In genomic region chr19:46306268-46306610, GRCm38 (mm10) we compare ENCODE assay signal across 8 mouse cellular contexts. TPM values are rescaled to one million over a fixed set of nuclear protein-coding genes. Genes with fewer than 3 reads are reported as not detected.
A peak's percentile ranks its signal among the peaks of the same experiment; 100 is the strongest.
DNase-seq lines count a peak whose midpoint lies in the region; ATAC-seq and TF ChIP-seq lines count a peak whose summit lies in the region.

No protein-coding gene starts in this region.

- no peak for TF ChIP-seq CTCF in heart, adult 2 months (IDR thresholded peaks at IDR 0.05)

- no peak for TF ChIP-seq EP300 in heart, adult 2 months (IDR thresholded peaks at IDR 0.05; ENCODE audit: insufficient read depth, low read depth, low read length)

- intact Hi-C loops in heart, adult 2 months (cut with DNase I), result loop anchor here (10.0 kb wide), 1 partner anchor 139 kb away; no protein-coding TSS in a partner anchor
- intact Hi-C loops in heart, postnatal 36 days (cut with DNase I), result loop anchor here (10.0 kb wide), 1 partner anchor 139 kb away; no protein-coding TSS in a partner anchor

- H3K4me3 ChIP-seq in heart, adult 2 months, result peak overlapping the region; percentile 95
- peak overlapping the region; percentile 57 for H3K4me3 ChIP-seq in forebrain, embryonic 12.5 days (replicated peaks)
- H3K4me3 ChIP-seq in limb, embryonic 15.5 days, result peak overlapping the region; percentile 71

- ATAC-seq in forebrain, embryonic 12.5 days (ENCODE audit: low FRiP score), result no peak
- ATAC-seq in limb, embryonic 15.5 days (ENCODE audit: insufficient number of reproducible peaks, low FRiP score, low TSS enrichment, low read depth), result no peak

- H3K27ac ChIP-seq in heart, adult 2 months, result peak overlapping the region; percentile 96; the same call in 1 of the 2 replicates
- H3K27ac ChIP-seq in forebrain, embryonic 12.5 days, result no peak overlapping the region
- no peak overlapping the region for H3K27ac ChIP-seq in limb, embryonic 15.5 days

- peak overlapping the region; percentile 63 for H3K9ac ChIP-seq in heart, adult 2 months (ENCODE audit: low read depth, low read length)
- 0 out of 2 replicates have a peak overlapping the region, but pooled peaks have one; percentile 60 for H3K9ac ChIP-seq in forebrain, embryonic 12.5 days
- H3K9ac ChIP-seq in limb, embryonic 15.5 days, result peak overlapping the region; percentile 46

- no peaks in the 10 kb centered on the region for H3K9me3 ChIP-seq in forebrain, embryonic 12.5 days
- H3K9me3 ChIP-seq in limb, embryonic 15.5 days, result no peaks in the 10 kb centered on the region

- H3K79me2 ChIP-seq in heart, adult 2 months (replicated peaks; ENCODE audit: control insufficient read depth, insufficient read depth, low read length), result no peaks in the 10 kb centered on the region

- DNase-seq in heart, adult 2 months, result no peak
- DNase-seq in heart, postnatal 36 days, result no peak
- peak; percentile 21 for DNase-seq in 3T3-L1 (ENCODE audit: low read depth, low spot score)
- no peak for DNase-seq in B cell, adult 2 months
- no peak for DNase-seq in retina, embryonic 14.5 days (ENCODE audit: low spot score)
- no peak for DNase-seq in spleen, postnatal 14 days (ENCODE audit: low spot score in 2 of 2)

- H3K4me1 ChIP-seq in heart, adult 2 months (ENCODE audit: control insufficient read depth, insufficient read depth, low read length), result no peaks in the 10 kb centered on the region; the same call in 1 of the 2 replicates
- H3K4me1 ChIP-seq in forebrain, embryonic 12.5 days, result peaks cover 33% of the 10 kb centered on the region
- H3K4me1 ChIP-seq in limb, embryonic 15.5 days, result peaks cover 40% of the 10 kb centered on the region

- H3K4me2 ChIP-seq in forebrain, embryonic 12.5 days, result peak overlapping the region; percentile 70
- H3K4me2 ChIP-seq in limb, embryonic 15.5 days, result peak overlapping the region; percentile 98

- 58% methylated on average over 5 of the region's 5 CpGs for WGBS in heart, adult 2 months
- WGBS in forebrain, embryonic 12.5 days, result 52% methylated on average over 5 of the region's 5 CpGs
- 53% methylated on average over 5 of the region's 5 CpGs for WGBS in limb, embryonic 15.5 days

- no peaks in the 10 kb centered on the region for H3K27me3 ChIP-seq in heart, adult 2 months (ENCODE audit: control insufficient read depth, insufficient read depth, low read length)
- H3K27me3 ChIP-seq in forebrain, embryonic 12.5 days, result peaks cover 62% of the 10 kb centered on the region
- H3K27me3 ChIP-seq in limb, embryonic 15.5 days, result peaks cover 27% of the 10 kb centered on the region

- no peaks in the 10 kb centered on the region for H3K36me3 ChIP-seq in heart, adult 2 months (ENCODE audit: control insufficient read depth, insufficient read depth, low read length)
- no peaks in the 10 kb centered on the region; the same call in 1 of the 2 replicates for H3K36me3 ChIP-seq in forebrain, embryonic 12.5 days (replicated peaks)
- peaks cover 29% of the 10 kb centered on the region for H3K36me3 ChIP-seq in limb, embryonic 15.5 days

- no peak for TF ChIP-seq POLR2A in heart, adult 2 months (IDR thresholded peaks at IDR 0.05; ENCODE audit: insufficient read depth, low read depth, low read length)

RNA-seq across cellular contexts. Expression of gene Nfkb2, which starts 2.1 kb away (rescaled TPM):
- 10 to 100 TPM; 18.3 to 20.4 TPM for total RNA-seq in heart, adult 2 months (2021)
- polyA plus RNA-seq in heart, adult 2 months (2012; rRNA removed), result 22.1 and 22.6 TPM in 2 replicates
- total RNA-seq in heart, postnatal 36 days (2021), result 10 to 100 TPM; 16.6 to 22.8 TPM
- polyA plus RNA-seq in forebrain, embryonic 12.5 days (2016; fragmentation: Nextera tagmentation; extraction: Ambion mirVana), result 2.5 and 2.9 TPM in 2 replicates
- 11.4 and 13.5 TPM in 2 replicates for polyA plus RNA-seq in limb, embryonic 15.5 days (2015; fragmentation: Nextera tagmentation; extraction: Ambion mirVana)

RNA-seq across cellular contexts. Expression of gene Psd, which starts 20.7 kb away (rescaled TPM):
- under 1 TPM; 0.60 to 0.80 TPM for total RNA-seq in heart, adult 2 months (2021)
- polyA plus RNA-seq in heart, adult 2 months (2012; rRNA removed), result 1.4 and 1.6 TPM in 2 replicates
- 1 to 10 TPM in 1 of 2 experiments, under 1 TPM in 1; 0.57 to 1.3 TPM for total RNA-seq in heart, postnatal 36 days (2021)
- polyA plus RNA-seq in forebrain, embryonic 12.5 days (2016; fragmentation: Nextera tagmentation; extraction: Ambion mirVana), result 23.1 and 25.4 TPM in 2 replicates
- 5.5 and 5.8 TPM in 2 replicates for polyA plus RNA-seq in limb, embryonic 15.5 days (2015; fragmentation: Nextera tagmentation; extraction: Ambion mirVana)

RNA-seq across cellular contexts. Expression of gene Fbxl15, which starts 21.7 kb away (rescaled TPM):
- 1 to 10 TPM; 5.3 TPM for total RNA-seq in heart, adult 2 months (2021)
- 5.3 and 8.0 TPM in 2 replicates for polyA plus RNA-seq in heart, adult 2 months (2012; rRNA removed)
- 1 to 10 TPM; 4.2 to 4.4 TPM for total RNA-seq in heart, postnatal 36 days (2021)
- polyA plus RNA-seq in forebrain, embryonic 12.5 days (2016; fragmentation: Nextera tagmentation; extraction: Ambion mirVana), result 23.5 and 24.5 TPM in 2 replicates
- polyA plus RNA-seq in limb, embryonic 15.5 days (2015; fragmentation: Nextera tagmentation; extraction: Ambion mirVana), result 12.8 and 13.2 TPM in 2 replicates

RNA-seq across cellular contexts. Expression of gene Cuedc2, which starts 32.3 kb away (rescaled TPM):
- total RNA-seq in heart, adult 2 months (2021), result 10 to 100 TPM; 79.8 to 91.3 TPM
- polyA plus RNA-seq in heart, adult 2 months (2012; rRNA removed), result 58.7 and 73.5 TPM in 2 replicates
- total RNA-seq in heart, postnatal 36 days (2021), result 10 to 100 TPM; 87.2 to 94.6 TPM
- polyA plus RNA-seq in forebrain, embryonic 12.5 days (2016; fragmentation: Nextera tagmentation; extraction: Ambion mirVana), result 226 TPM in 2 replicates
- polyA plus RNA-seq in limb, embryonic 15.5 days (2015; fragmentation: Nextera tagmentation; extraction: Ambion mirVana), result 150 and 176 TPM in 2 replicates

RNA-seq across cellular contexts. Expression of gene Mfsd13a, which starts 34.7 kb away (rescaled TPM):
- 1 to 10 TPM; 2.6 to 3.1 TPM for total RNA-seq in heart, adult 2 months (2021)
- 3.2 and 4.5 TPM in 2 replicates for polyA plus RNA-seq in heart, adult 2 months (2012; rRNA removed)
- total RNA-seq in heart, postnatal 36 days (2021), result 1 to 10 TPM; 2.4 to 2.5 TPM
- polyA plus RNA-seq in forebrain, embryonic 12.5 days (2016; fragmentation: Nextera tagmentation; extraction: Ambion mirVana), result 8.8 and 9.3 TPM in 2 replicates
- 3.1 and 3.6 TPM in 2 replicates for polyA plus RNA-seq in limb, embryonic 15.5 days (2015; fragmentation: Nextera tagmentation; extraction: Ambion mirVana)
